Mouse (Mus musculus) heart, embryonic 11.5 days (tissue): ENCODE measurements around the gene Nudt14. TPM values are rescaled to one million over a fixed set of nuclear protein-coding genes. Genes with fewer than 3 reads are reported as not detected.

Experiments
- ATAC-seq: fragments of 200-750 bp; cut with Nextera tagmentation; replicated peaks from 2 replicates; pipeline ENCODE4 v1.8.0; 2017; ENCODE audit warnings: moderate library complexity; ENCODE audit not compliant: insufficient number of reproducible peaks, low FRiP score, low TSS enrichment
- H3K27ac ChIP-seq: fragments of 300-500 bp; sonication (generic); 2 replicates; pipeline ENCODE4 v1.5.1; 2014; ENCODE audit warnings: mild to moderate bottlenecking, low read depth, low read length
- H3K27me3 ChIP-seq: fragments of 300-500 bp; sonication (generic); 2 replicates; pipeline ENCODE4 v1.6.1; 2014; ENCODE audit warnings: mild to moderate bottlenecking, low read length, mixed read lengths; ENCODE audit not compliant: control insufficient read depth, insufficient read depth
- H3K36me3 ChIP-seq: fragments of 300-500 bp; sonication (generic); 2 replicates; pipeline ENCODE4 v1.6.1; 2014; ENCODE audit warnings: mild to moderate bottlenecking, low read length, moderate library complexity, mixed read lengths; ENCODE audit not compliant: control insufficient read depth, insufficient read depth
- H3K4me1 ChIP-seq: fragments of 300-500 bp; sonication (generic); 2 replicates; pipeline ENCODE4 v1.6.1; 2014; ENCODE audit warnings: low read length; ENCODE audit not compliant: control insufficient read depth, insufficient read depth
- H3K4me2 ChIP-seq: fragments of 300-500 bp; sonication (generic); 2 replicates; pipeline ENCODE4 v1.6.1; 2014; ENCODE audit warnings: mild to moderate bottlenecking, moderate library complexity
- H3K4me3 ChIP-seq: fragments of 300-500 bp; sonication (generic); 2 replicates; pipeline ENCODE4 v1.5.1; 2014; ENCODE audit warnings: low read depth, low read length
- H3K9ac ChIP-seq: fragments of 300-500 bp; sonication (generic); 2 replicates; pipeline ENCODE4 v1.6.1; 2014; ENCODE audit warnings: mild to moderate bottlenecking, low read depth, low read length, moderate library complexity
- H3K9me3 ChIP-seq: fragments of 300-500 bp; sonication (generic); replicated peaks from 2 replicates; pipeline ENCODE4 v1.6.1; 2016; ENCODE audit warnings: low read length; ENCODE audit not compliant: control insufficient read depth
- WGBS: fragments of 180-500 bp; shearing (Covaris S2); extraction: QIAGEN DNeasy Blood & Tissue Kit; methylation state at CpG from one replicate; pipeline ENCODE4 v1.1.7; 2014; ENCODE audit not compliant: insufficient replicate concordance; 5-methylcytosine and 5-hydroxymethylcytosine counted together
- polyA plus RNA-seq: library from polyadenylated mRNA; unstranded; fragments of >200 nt; fragmentation: Nextera tagmentation; extraction: Ambion mirVana; gene quantifications from 2 replicates; pipeline ENCODE4 v1.2.1, GENCODE M21; 2014

The Nudt14 gene
- polyA plus RNA-seq, 1 experiment from 2014 or later: 50.7 TPM

GRCm38 (mm10) chr12:112927265-112927664 lies 14.7 kb downstream of the Nudt14 start:
- no peak for ATAC-seq
- H3K27ac ChIP-seq: no peak overlapping the region
- no peak overlapping the region for H3K4me3 ChIP-seq
- no peaks in the 10 kb centered on the region for H3K9me3 ChIP-seq
- peaks cover 80% of the 10 kb centered on the region for H3K27me3 ChIP-seq
- no peak overlapping the region for H3K4me2 ChIP-seq
- H3K4me1 ChIP-seq: peaks cover 17% of the 10 kb centered on the region
- no peaks in the 10 kb centered on the region for H3K36me3 ChIP-seq
- H3K9ac ChIP-seq: no peak overlapping the region
- 67% methylated on average over 14 of the region's 14 CpGs for WGBS

DNA sequence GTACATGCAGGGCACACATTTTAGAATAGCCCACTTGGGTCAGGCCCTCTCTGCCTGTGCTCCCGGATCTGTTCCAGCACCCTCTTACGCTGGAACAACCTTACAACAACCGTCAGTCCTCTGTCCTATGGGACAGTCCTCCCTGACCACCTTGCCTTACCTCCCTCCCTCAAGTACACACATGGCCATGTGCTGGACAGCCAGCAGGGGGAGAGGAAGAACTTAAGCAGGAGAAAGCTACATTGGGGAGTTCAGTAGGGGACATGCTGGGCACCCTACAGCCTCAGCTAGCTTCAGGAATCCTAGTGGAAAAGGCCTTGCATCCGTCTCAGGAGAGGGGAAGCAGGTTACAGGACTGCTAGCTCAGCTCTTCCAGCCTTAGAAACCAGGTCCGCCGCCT lies 16.0 kb downstream of the Nudt14 start:
- Histone ChIP-seq H3K9ac (no peak overlapping the region), H3K4me3 (no peak overlapping the region), H3K9me3 (no peaks in the 10 kb centered on the region), H3K36me3 (no peaks in the 10 kb centered on the region), H3K27me3 (peaks cover 71% of the 10 kb centered on the region), H3K27ac (no peak overlapping the region), H3K4me1 (peaks cover 25% of the 10 kb centered on the region), H3K4me2 (no peak overlapping the region)
- 88% methylated on average over 6 of the region's 6 CpGs for WGBS
- no peak for ATAC-seq

GRCm38 (mm10) chr12:112922541-112922940 lies 19.4 kb downstream of the Nudt14 start:
- Histone ChIP-seq H3K4me1 (peaks cover 19% of the 10 kb centered on the region), H3K9ac (no peak overlapping the region), H3K27ac (no peak overlapping the region), H3K9me3 (no peaks in the 10 kb centered on the region), H3K4me3 (no peak overlapping the region), H3K4me2 (no peak overlapping the region), H3K36me3 (no peaks in the 10 kb centered on the region), H3K27me3 (peaks cover 68% of the 10 kb centered on the region)
- no peak for ATAC-seq
- 33% methylated on average over 3 of the region's 3 CpGs for WGBS

- H3K36me3 ChIP-seq: no peaks in the 10 kb centered on the region
- peaks cover 27% of the 10 kb centered on the region for H3K4me1 ChIP-seq
- no peaks in the 10 kb centered on the region for H3K9me3 ChIP-seq
- no peak; the same call in 1 of the 2 replicates for ATAC-seq
- H3K4me2 ChIP-seq: peak overlapping the region; percentile 38; the same call in 1 of the 2 replicates
- H3K27me3 ChIP-seq: peaks cover 58% of the 10 kb centered on the region
- no peak overlapping the region for H3K4me3 ChIP-seq
- no peak overlapping the region for H3K9ac ChIP-seq
- H3K27ac ChIP-seq: peak overlapping the region; percentile 50; the same call in 1 of the 2 replicates
- 45% methylated on average over 12 of the region's 12 CpGs for WGBS
Measured at GRCm38 (mm10) chr12:112921518-112921917, 20.4 kb downstream of the Nudt14 start.

DNA sequence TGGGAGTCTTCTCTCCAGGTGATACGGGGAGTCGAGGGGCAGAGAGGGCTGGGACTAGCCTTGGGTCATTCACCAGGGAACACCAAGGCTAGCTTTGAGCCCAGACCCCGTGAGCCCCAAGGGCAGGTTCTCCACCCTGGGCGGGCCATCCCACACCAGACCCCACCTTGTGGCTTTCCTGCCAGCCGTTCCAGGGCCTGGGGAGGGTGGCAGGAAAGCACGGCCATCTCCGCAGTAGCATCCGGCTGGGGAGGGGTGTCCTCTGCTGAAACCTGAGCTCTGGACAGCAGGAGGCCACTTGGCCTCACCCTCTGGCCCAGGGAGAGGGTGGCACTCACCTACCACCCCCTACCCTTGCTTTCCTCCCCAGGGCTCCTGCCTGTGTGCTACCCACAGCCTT lies 24.0 kb downstream of the Nudt14 start:
- Histone ChIP-seq H3K9ac (no peak overlapping the region), H3K27ac (no peak overlapping the region), H3K36me3 (no peaks in the 10 kb centered on the region), H3K4me2 (no peak overlapping the region), H3K9me3 (no peaks in the 10 kb centered on the region), H3K4me1 (peaks cover 26% of the 10 kb centered on the region), H3K4me3 (no peak overlapping the region), H3K27me3 (peaks cover 49% of the 10 kb centered on the region)
- no peak for ATAC-seq
- WGBS: 46% methylated on average over 8 of the region's 8 CpGs

DNA sequence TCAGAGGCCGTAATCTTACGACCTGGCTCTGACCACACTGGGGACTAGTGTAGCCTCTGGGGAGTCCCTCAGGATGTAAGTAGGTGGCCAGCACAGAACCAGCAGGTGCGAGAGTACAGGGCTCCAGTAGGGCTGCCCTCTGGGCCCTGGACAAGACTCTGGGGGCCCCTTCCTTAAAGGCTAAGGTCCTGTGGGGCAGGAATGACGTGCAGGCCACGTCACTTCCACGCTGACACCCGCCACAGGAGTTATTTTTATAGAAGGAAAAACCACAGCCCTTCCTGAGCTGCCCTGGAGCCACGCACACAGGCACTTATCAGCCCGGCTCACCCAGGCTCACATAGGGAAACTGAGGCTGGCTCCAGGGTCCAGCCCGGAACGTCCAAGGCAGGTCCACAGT lies 24.4 kb downstream of the Nudt14 start:
- no peaks in the 10 kb centered on the region for H3K36me3 ChIP-seq
- ATAC-seq: no peak
- WGBS: 59% methylated on average over 11 of the region's 11 CpGs
- H3K9me3 ChIP-seq: no peaks in the 10 kb centered on the region
- H3K4me2 ChIP-seq: no peak overlapping the region
- H3K4me3 ChIP-seq: no peak overlapping the region
- H3K4me1 ChIP-seq: peaks cover 22% of the 10 kb centered on the region
- H3K9ac ChIP-seq: peak overlapping the region; percentile 22
- H3K27ac ChIP-seq: no peak overlapping the region
- H3K27me3 ChIP-seq: peaks cover 53% of the 10 kb centered on the region

DNA sequence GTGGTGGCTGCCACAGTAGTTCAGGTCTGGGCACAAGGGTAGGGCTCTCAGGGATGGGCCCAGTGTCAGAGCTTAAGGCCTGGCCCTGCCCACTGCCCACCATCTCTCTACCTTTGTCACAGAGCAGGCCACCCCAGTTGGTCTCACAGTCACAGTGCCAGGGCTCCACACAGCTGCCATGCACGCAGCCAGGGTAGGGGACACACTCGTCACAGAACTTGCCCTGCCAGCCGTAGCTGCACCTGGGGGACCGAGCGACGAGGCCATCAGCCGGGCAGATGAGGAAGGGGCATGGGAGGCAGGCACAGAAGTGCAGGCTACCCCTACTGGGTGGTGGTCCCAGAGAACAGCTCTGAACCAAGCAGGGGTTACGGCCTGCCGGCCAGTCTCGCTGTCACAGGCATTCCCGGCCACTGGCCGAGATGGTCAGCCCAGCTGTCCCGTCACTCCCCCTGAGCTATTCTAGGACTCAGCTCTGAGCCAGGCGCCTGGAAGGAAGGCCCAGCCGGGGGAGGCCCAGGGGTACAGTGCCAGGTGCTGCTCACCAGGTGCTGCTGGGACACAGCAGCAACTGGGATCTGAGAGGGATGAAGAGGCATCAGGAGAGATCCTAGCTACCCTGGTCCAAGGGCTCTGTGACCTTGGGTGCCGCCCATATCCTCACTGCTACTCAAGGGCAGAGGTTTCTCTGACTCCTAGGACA lies 25.1 kb downstream of the Nudt14 start:
- Histone ChIP-seq H3K27me3 (peaks cover 53% of the 10 kb centered on the region), H3K36me3 (no peaks in the 10 kb centered on the region), H3K27ac (no peak overlapping the region), H3K9ac (peak overlapping the region; percentile 22), H3K4me3 (no peak overlapping the region), H3K4me2 (no peak overlapping the region), H3K9me3 (no peaks in the 10 kb centered on the region), H3K4me1 (peaks cover 16% of the 10 kb centered on the region)
- 0 out of 2 replicates have a peak, but pooled peaks have one; percentile 16 for ATAC-seq
- WGBS: 71% methylated on average over 16 of the region's 16 CpGs

DNA sequence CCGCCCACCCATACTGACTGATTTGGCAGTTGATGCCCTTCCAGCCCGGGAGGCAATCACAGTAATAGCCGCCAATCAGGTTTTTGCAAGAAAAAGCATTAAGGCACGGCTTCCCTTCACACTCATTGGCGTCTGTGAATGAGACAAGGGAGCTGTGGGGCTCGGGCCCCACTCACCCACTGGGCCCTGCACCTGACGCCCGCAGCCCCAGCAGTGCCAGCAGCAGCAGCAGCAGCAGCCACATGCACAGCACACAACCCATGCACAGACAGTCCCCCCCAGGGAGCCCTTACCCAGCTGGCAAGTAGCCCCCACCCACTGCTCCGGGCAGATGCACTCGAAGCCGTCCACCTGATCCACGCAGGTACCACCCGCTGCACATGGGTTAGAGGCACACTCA lies 26.3 kb downstream of the Nudt14 start:
- no peaks in the 10 kb centered on the region for H3K36me3 ChIP-seq
- 85% methylated on average over 13 of the region's 13 CpGs for WGBS
- H3K9me3 ChIP-seq: no peaks in the 10 kb centered on the region
- peaks cover 50% of the 10 kb centered on the region for H3K27me3 ChIP-seq
- H3K4me1 ChIP-seq: peaks cover 9% of the 10 kb centered on the region
- H3K27ac ChIP-seq: no peak overlapping the region
- H3K4me3 ChIP-seq: no peak overlapping the region
- no peak overlapping the region for H3K4me2 ChIP-seq
- ATAC-seq: no peak
- H3K9ac ChIP-seq: no peak overlapping the region

- H3K36me3 ChIP-seq: peaks cover under 1% of the 10 kb centered on the region
- no peak overlapping the region for H3K9ac ChIP-seq
- H3K9me3 ChIP-seq: no peaks in the 10 kb centered on the region
- no peak for ATAC-seq
- H3K27ac ChIP-seq: no peak overlapping the region
- H3K4me1 ChIP-seq: peaks cover 9% of the 10 kb centered on the region
- 85% methylated on average over 11 of the region's 11 CpGs for WGBS
- H3K4me2 ChIP-seq: no peak overlapping the region
- H3K27me3 ChIP-seq: peaks cover 40% of the 10 kb centered on the region
- H3K4me3 ChIP-seq: no peak overlapping the region
Measured at GRCm38 (mm10) chr12:112914527-112914926, 27.4 kb downstream of the Nudt14 start.
